Mouse (Mus musculus): Measurements from ENCODE around the gene Wdr6. TPM values are rescaled to one million over a fixed set of nuclear protein-coding genes. Genes with fewer than 3 reads are reported as not detected.

Wdr6 gene
- total and polyA plus RNA-seq, 3 experiments = 9.1 to 16.3 (median 14.3) TPM

- no peaks in the 10 kb centered on the region for H3K9me3 ChIP-seq (replicated peaks; ENCODE audit: low read length)
- peaks cover 0 to 25% of the 10 kb centered on the region in 2 experiments; a peak in 2 of 4 replicates for H3K4me1 ChIP-seq (ENCODE audit: control insufficient read depth in 1 of 2, insufficient read depth in 2 of 2)
- H3K79me2 ChIP-seq (replicated peaks; ENCODE audit: control insufficient read depth, extremely low read depth, insufficient read depth, poor library complexity, severe bottlenecking) = no peaks in the 10 kb centered on the region
- TF ChIP-seq MAFK (IDR thresholded peaks at IDR 0.05; ENCODE audit: insufficient replicate concordance, low read length) (no peak), JUND (conservative IDR thresholded peaks at IDR 0.05; ENCODE audit: low read depth, low read length) (no peak), SIN3A (IDR thresholded peaks at IDR 0.05; ENCODE audit: low read length) (no peak), ZNF384 (IDR thresholded peaks at IDR 0.05; ENCODE audit: low read depth, low read length) (no peak), MAZ (IDR thresholded peaks at IDR 0.05; ENCODE audit: low read depth, low read length) (no peak), PAX5 (IDR thresholded peaks at IDR 0.05; ENCODE audit: low read length) (no peak), KAT2A (IDR thresholded peaks at IDR 0.05; ENCODE audit: insufficient replicate concordance, low read length) (no peak), GABPA (IDR thresholded peaks at IDR 0.05; ENCODE audit: insufficient replicate concordance, low read depth, low read length) (no peak), UBTF (IDR thresholded peaks at IDR 0.05; ENCODE audit: low read depth, low read length) (no peak), TBP (conservative IDR thresholded peaks at IDR 0.05; ENCODE audit: low read depth, low read length) (no peak), MEF2A (IDR thresholded peaks at IDR 0.05; ENCODE audit: borderline replicate concordance, low read depth, low read length) (no peak), NELFE (IDR thresholded peaks at IDR 0.05; ENCODE audit: low read depth, low read length) (no peak), MYC (IDR thresholded peaks at IDR 0.05; ENCODE audit: low read depth, low read length) (no peak), RCOR1 (conservative IDR thresholded peaks at IDR 0.05; ENCODE audit: low read depth, low read length) (no peak), POLR2AphosphoS2 (IDR thresholded peaks at IDR 0.05; ENCODE audit: low read depth, low read length) (no peak), CHD1 (IDR thresholded peaks at IDR 0.05; ENCODE audit: low read depth, low read length) (no peak), HCFC1 (IDR thresholded peaks at IDR 0.05; ENCODE audit: low read depth, low read length) (no peak), RAD21 (IDR thresholded peaks at IDR 0.05; ENCODE audit: low read depth, low read length) (no peak), USF1 (IDR thresholded peaks at IDR 0.05; ENCODE audit: low read depth, low read length) (no peak)
- no peak overlapping the region for H3K4me3 ChIP-seq (replicated peaks in 1 of 3; ENCODE audit: low read depth in 2 of 3, low read length in 2 of 3, poor library complexity in 1 of 3)
- H3K36me3 ChIP-seq (replicated peaks in 1 of 2; ENCODE audit: control insufficient read depth in 1 of 2, insufficient read depth in 1 of 2, low read length in 1 of 2) = peaks cover 4 to 45% of the 10 kb centered on the region in 2 experiments
- DNase-seq (ENCODE audit: extremely low read depth) = no peak
- H3K27ac ChIP-seq (ENCODE audit: insufficient read depth, low read depth) = no peak overlapping the region
- dilution Hi-C loops (cut with MboI; ENCODE audit: extremely low pct_ligation_motif_present, extremely low pct_unique_long_range_greater_than_20kb, low sequenced_read_pairs) = no loop called here
- no peak overlapping the region for H3K4me2 ChIP-seq (ENCODE audit: insufficient read depth, low read depth, poor library complexity, severe bottlenecking)
- in situ Hi-C loops (cut with MboI; ENCODE audit: low pct_ligation_motif_present, low pct_unique_long_range_greater_than_20kb, low sequenced_read_pairs) = no loop called here
- H3K27me3 ChIP-seq (replicated peaks) = no peaks in the 10 kb centered on the region
- H3K9ac ChIP-seq (ENCODE audit: insufficient read depth, low read depth) = no peak overlapping the region
Measured at GRCm38 (mm10) chr9:108594354-108594753, 15.8 kb upstream of the Wdr6 start.

- Histone ChIP-seq H3K9ac (ENCODE audit: insufficient read depth, low read depth) (no peak overlapping the region), H3K9me3 (replicated peaks; ENCODE audit: low read length) (no peaks in the 10 kb centered on the region), H3K36me3 (replicated peaks in 1 of 2; ENCODE audit: control insufficient read depth in 1 of 2, insufficient read depth in 1 of 2, low read length in 1 of 2) (peaks cover 9 to 73% of the 10 kb centered on the region in 2 experiments), H3K4me1 (ENCODE audit: control insufficient read depth in 1 of 2, insufficient read depth in 2 of 2) (peaks cover 4 to 28% of the 10 kb centered on the region in 2 experiments), H3K27ac (ENCODE audit: insufficient read depth, low read depth) (no peak overlapping the region), H3K27me3 (replicated peaks) (no peaks in the 10 kb centered on the region), H3K79me2 (replicated peaks; ENCODE audit: control insufficient read depth, extremely low read depth, insufficient read depth, poor library complexity, severe bottlenecking) (no peaks in the 10 kb centered on the region; the same call in 1 of the 2 replicates), H3K4me3 (replicated peaks in 1 of 3; ENCODE audit: low read depth in 2 of 3, low read length in 2 of 3, poor library complexity in 1 of 3) (no peak overlapping the region), H3K4me2 (ENCODE audit: insufficient read depth, low read depth, poor library complexity, severe bottlenecking) (no peak overlapping the region)
- no peak for DNase-seq (ENCODE audit: extremely low read depth)
- dilution Hi-C loops (cut with MboI; ENCODE audit: extremely low pct_ligation_motif_present, extremely low pct_unique_long_range_greater_than_20kb, low sequenced_read_pairs) (no loop called here), in situ Hi-C loops (cut with MboI; ENCODE audit: low pct_ligation_motif_present, low pct_unique_long_range_greater_than_20kb, low sequenced_read_pairs) (no loop called here)
- TF ChIP-seq SIN3A (IDR thresholded peaks at IDR 0.05; ENCODE audit: low read length) = no peak
- no peak for TF ChIP-seq PAX5 (IDR thresholded peaks at IDR 0.05; ENCODE audit: low read length)
- no peak for TF ChIP-seq POLR2A (IDR thresholded peaks at IDR 0.05; ENCODE audit: low read depth, low read length)
- TF ChIP-seq USF2 (conservative IDR thresholded peaks at IDR 0.05; ENCODE audit: low read depth, low read length) = no peak
- no peak for TF ChIP-seq CHD2 (IDR thresholded peaks at IDR 0.05; ENCODE audit: low read length)
- no peak for TF ChIP-seq RCOR1 (conservative IDR thresholded peaks at IDR 0.05; ENCODE audit: low read depth, low read length)
- no peak for TF ChIP-seq JUN (IDR thresholded peaks at IDR 0.05; ENCODE audit: insufficient read depth, low read depth, low read length)
- no peak for TF ChIP-seq GABPA (IDR thresholded peaks at IDR 0.05; ENCODE audit: insufficient replicate concordance, low read depth, low read length)
- TF ChIP-seq MEF2A (IDR thresholded peaks at IDR 0.05; ENCODE audit: borderline replicate concordance, low read depth, low read length) = no peak
- TF ChIP-seq UBTF (IDR thresholded peaks at IDR 0.05; ENCODE audit: low read depth, low read length) = no peak
Measured at GRCm38 (mm10) chr9:108591462-108591861, 12.9 kb upstream of the Wdr6 start.

All from CH12.LX (cell line).